Mouse (Mus musculus) forebrain, embryonic 12.5 days (tissue): ENCODE data around the gene Acox2. TPM values are rescaled to one million over a fixed set of nuclear protein-coding genes. Genes with fewer than 3 reads are reported as not detected.

Experiments used
- ATAC-seq: fragments of 200-750 bp; cut with Nextera tagmentation; 2 replicates; pipeline ENCODE4 v1.8.0; 2017; ENCODE audit warnings: moderate TSS enrichment; ENCODE audit not compliant: low FRiP score
- H3K27ac ChIP-seq: fragments of 300-500 bp; sonication (generic); 2 replicates; pipeline ENCODE4 v1.5.1; 2016; ENCODE audit warnings: mild to moderate bottlenecking
- H3K27me3 ChIP-seq: fragments of 300-500 bp; sonication (generic); 2 replicates; pipeline ENCODE4 v1.6.1; 2016; ENCODE audit warnings: mild to moderate bottlenecking
- H3K36me3 ChIP-seq: fragments of 300-500 bp; sonication (generic); replicated peaks from 2 replicates; pipeline ENCODE4 v1.6.1; 2016; ENCODE audit warnings: mild to moderate bottlenecking
- H3K4me1 ChIP-seq: fragments of 300-500 bp; sonication (generic); 2 replicates; pipeline ENCODE4 v1.6.1; 2016
- H3K4me2 ChIP-seq: fragments of 300-500 bp; sonication (generic); 2 replicates; pipeline ENCODE4 v1.6.1; 2016; ENCODE audit warnings: mild to moderate bottlenecking, moderate library complexity
- H3K4me3 ChIP-seq: fragments of 300-500 bp; sonication (generic); replicated peaks from 2 replicates; pipeline ENCODE4 v1.5.1; 2016; ENCODE audit warnings: mild to moderate bottlenecking
- H3K9ac ChIP-seq: fragments of 300-500 bp; sonication (generic); 2 replicates; pipeline ENCODE4 v1.6.1; 2016; ENCODE audit warnings: mild to moderate bottlenecking
- H3K9me3 ChIP-seq: fragments of 300-500 bp; sonication (generic); 2 replicates; pipeline ENCODE4 v1.6.1; 2016
- WGBS: fragments of 180-500 bp; shearing (Covaris S2); methylation state at CpG from one replicate; pipeline ENCODE4 v1.1.7; 2016; 5-methylcytosine and 5-hydroxymethylcytosine counted together
- polyA plus RNA-seq: library from polyadenylated mRNA; unstranded; fragments of >200 nt; fragmentation: Nextera tagmentation; extraction: Ambion mirVana; gene quantifications from 2 replicates; pipeline ENCODE4 v1.2.1, GENCODE M21; 2016

The Acox2 gene
- polyA plus RNA-seq, 1 experiment from 2014 or later, result not detected

- no peaks in the 10 kb centered on the region for H3K9me3 ChIP-seq
- H3K9ac ChIP-seq, result no peak overlapping the region
- 87% methylated on average over 5 of the region's 5 CpGs for WGBS
- ATAC-seq, result no peak
- no peak overlapping the region for H3K4me3 ChIP-seq
- H3K27ac ChIP-seq, result no peak overlapping the region
- peaks cover 3% of the 10 kb centered on the region; the same call in 1 of the 2 replicates for H3K4me1 ChIP-seq
- no peak overlapping the region for H3K4me2 ChIP-seq
- H3K36me3 ChIP-seq, result no peaks in the 10 kb centered on the region
- H3K27me3 ChIP-seq, result no peaks in the 10 kb centered on the region
Measured at GRCm38 (mm10) chr14:8244211-8244611, 14.9 kb downstream of the Acox2 start.

GRCm38 (mm10) chr14:8243136-8243888, 15.8 kb downstream of the Acox2 start:
- no peak for ATAC-seq
- H3K4me3 ChIP-seq, result no peak overlapping the region
- H3K4me1 ChIP-seq, result peaks cover 3% of the 10 kb centered on the region; the same call in 1 of the 2 replicates
- no peaks in the 10 kb centered on the region for H3K27me3 ChIP-seq
- H3K9me3 ChIP-seq, result no peaks in the 10 kb centered on the region
- H3K36me3 ChIP-seq, result no peaks in the 10 kb centered on the region
- no peak overlapping the region for H3K27ac ChIP-seq
- no peak overlapping the region for H3K9ac ChIP-seq
- WGBS, result 72% methylated on average over 8 of the region's 8 CpGs
- no peak overlapping the region for H3K4me2 ChIP-seq

DNA sequence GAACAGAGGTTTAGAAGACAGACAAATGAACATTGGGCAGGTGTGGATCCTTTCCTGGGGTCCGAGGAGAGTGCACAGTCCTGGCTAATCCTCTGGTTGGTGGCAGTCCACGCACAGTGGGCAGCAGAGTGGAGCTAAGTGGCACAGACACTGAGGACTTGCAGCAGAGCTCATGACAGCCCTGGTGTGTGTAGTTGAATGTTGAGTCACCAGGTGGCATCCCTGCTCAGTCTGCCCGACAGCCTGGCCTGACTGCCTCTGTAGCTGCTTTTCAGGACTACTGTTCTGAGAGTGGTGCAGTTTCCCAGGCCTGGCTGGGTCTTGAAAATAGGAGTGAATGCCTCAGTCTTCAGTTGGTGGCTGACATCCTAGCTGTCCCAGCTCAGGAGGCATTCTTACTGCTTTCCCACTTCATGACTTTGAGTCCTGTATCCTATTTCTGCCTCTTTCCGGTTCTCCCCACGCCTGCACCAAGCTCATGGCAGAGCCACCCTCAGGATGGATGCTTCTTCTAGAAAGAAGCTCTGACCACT, 16.7 kb downstream of the Acox2 start:
- Histone ChIP-seq H3K4me3 (no peak overlapping the region), H3K27ac (no peak overlapping the region), H3K27me3 (no peaks in the 10 kb centered on the region), H3K9ac (no peak overlapping the region), H3K36me3 (no peaks in the 10 kb centered on the region), H3K9me3 (no peaks in the 10 kb centered on the region), H3K4me1 (peaks cover 3% of the 10 kb centered on the region; the same call in 1 of the 2 replicates), H3K4me2 (no peak overlapping the region)
- WGBS, result 51% methylated on average over 5 of the region's 5 CpGs
- peak; percentile 53; the same call in 1 of the 2 replicates for ATAC-seq

GRCm38 (mm10) chr14:8241816-8242215, 17.3 kb downstream of the Acox2 start:
- H3K36me3 ChIP-seq, result no peaks in the 10 kb centered on the region
- H3K9me3 ChIP-seq, result no peaks in the 10 kb centered on the region
- ATAC-seq, result no peak
- no peak overlapping the region for H3K9ac ChIP-seq
- peaks cover 3% of the 10 kb centered on the region; the same call in 1 of the 2 replicates for H3K4me1 ChIP-seq
- no peak overlapping the region for H3K4me2 ChIP-seq
- H3K27me3 ChIP-seq, result no peaks in the 10 kb centered on the region
- H3K27ac ChIP-seq, result no peak overlapping the region
- H3K4me3 ChIP-seq, result no peak overlapping the region

- Histone ChIP-seq H3K27ac (no peak overlapping the region), H3K27me3 (no peaks in the 10 kb centered on the region), H3K9ac (no peak overlapping the region), H3K36me3 (no peaks in the 10 kb centered on the region), H3K4me3 (no peak overlapping the region), H3K4me2 (no peak overlapping the region), H3K4me1 (no peaks in the 10 kb centered on the region), H3K9me3 (no peaks in the 10 kb centered on the region)
- no peak for ATAC-seq
- WGBS, result 84% methylated on average over 1 of the region's 1 CpGs
Measured at GRCm38 (mm10) chr14:8233252-8233651, 25.9 kb downstream of the Acox2 start.

DNA sequence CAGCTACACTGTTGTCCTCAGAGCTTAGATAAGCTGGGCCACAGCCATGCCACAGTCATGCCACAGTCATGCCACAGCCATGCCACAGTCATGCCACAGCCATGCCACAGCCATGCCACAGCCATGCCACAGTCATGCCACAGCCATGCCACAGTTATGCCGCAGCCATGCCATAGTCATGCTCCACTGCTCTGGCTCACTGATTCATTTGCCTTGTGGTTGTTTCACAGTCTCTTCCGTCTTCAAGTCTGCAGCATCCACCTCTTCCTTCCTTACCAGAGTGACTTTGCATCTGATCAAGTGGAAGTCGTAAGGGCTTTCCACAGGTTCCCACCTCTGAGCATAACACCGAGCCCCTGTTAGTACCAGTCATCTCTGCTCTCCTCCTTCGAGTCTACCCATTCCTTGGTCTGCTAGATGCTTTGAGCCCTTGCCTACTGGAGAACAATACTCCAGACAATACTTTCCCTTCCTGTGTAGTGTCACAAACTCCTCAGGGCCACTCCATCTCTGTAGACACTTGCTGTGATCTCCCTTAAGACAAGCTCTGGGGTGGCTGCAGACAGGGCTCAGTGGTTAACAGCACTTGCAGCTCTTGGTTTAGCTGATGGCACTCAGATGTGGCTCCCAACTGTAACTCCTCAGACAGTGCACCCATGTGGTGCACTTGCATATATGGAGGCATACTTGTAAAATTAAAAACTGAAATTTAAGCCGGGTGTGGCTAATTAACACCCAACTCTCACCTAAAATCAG, 26.8 kb downstream of the Acox2 start:
- no peaks in the 10 kb centered on the region for H3K4me1 ChIP-seq
- no peak overlapping the region for H3K27ac ChIP-seq
- no peaks in the 10 kb centered on the region for H3K27me3 ChIP-seq
- no peak for ATAC-seq
- no peak overlapping the region for H3K4me2 ChIP-seq
- H3K36me3 ChIP-seq, result no peaks in the 10 kb centered on the region
- 87% methylated on average over 6 of the region's 6 CpGs for WGBS
- no peak overlapping the region for H3K9ac ChIP-seq
- H3K4me3 ChIP-seq, result no peak overlapping the region
- no peaks in the 10 kb centered on the region for H3K9me3 ChIP-seq

DNA sequence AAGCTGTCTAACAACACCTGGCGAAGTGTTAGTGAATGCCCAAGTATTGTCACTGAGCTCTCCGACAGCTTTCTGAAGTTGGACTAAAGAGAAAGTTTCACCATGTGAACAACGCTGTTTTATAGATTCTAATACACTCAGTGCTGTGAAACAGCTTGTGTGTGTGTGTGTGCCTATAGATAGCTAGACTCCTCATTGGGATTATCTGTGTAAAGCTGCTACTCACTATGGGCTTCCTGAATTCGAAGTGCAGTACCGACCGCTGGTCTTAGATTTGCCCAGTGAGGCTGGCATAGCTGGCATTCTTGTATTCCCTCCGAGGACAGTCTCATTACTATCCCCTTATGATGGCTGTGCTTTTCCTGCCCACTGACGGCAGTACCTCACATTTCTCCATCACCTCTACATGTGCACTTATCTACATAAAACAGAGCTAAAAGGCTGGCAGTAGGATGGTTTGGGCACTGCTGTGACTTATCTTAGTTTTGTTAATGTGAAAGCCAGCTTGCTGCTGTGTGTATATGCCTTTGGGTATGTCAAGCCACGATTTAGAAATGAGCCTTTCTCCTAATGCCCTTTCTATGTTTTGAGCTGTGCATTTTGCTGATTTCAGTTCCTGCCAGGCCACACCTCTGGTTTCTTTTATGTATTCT, 29.7 kb downstream of the Acox2 start:
- Histone ChIP-seq H3K27me3 (no peaks in the 10 kb centered on the region), H3K9ac (no peak overlapping the region), H3K36me3 (no peaks in the 10 kb centered on the region), H3K4me2 (no peak overlapping the region), H3K27ac (no peak overlapping the region), H3K4me3 (no peak overlapping the region), H3K9me3 (no peaks in the 10 kb centered on the region), H3K4me1 (no peaks in the 10 kb centered on the region)
- 87% methylated on average over 9 of the region's 9 CpGs for WGBS
- no peak for ATAC-seq

DNA sequence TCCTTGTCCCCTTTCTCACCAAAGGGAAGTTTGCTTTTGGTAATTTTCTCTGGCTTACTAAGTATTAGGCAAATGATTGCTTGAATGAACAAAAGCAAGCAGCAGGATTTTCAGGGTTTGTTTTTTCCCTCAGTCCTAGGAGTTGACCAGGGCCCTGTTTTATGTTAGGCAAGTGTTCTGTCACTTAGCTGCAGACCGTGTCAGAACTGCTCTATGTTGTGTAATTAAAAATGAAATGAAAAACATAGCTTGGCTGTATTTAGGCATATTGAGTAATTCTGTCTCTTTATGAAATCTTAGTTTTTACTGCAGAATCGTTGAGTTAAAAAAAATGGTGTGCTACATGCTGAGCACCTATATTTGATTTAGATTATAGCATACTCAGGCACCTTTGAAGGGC, 34.3 kb downstream of the Acox2 start:
- peaks cover 3% of the 10 kb centered on the region; the same call in 1 of the 2 replicates for H3K36me3 ChIP-seq
- no peak overlapping the region for H3K27ac ChIP-seq
- no peaks in the 10 kb centered on the region for H3K4me1 ChIP-seq
- no peak overlapping the region for H3K4me3 ChIP-seq
- H3K27me3 ChIP-seq, result no peaks in the 10 kb centered on the region
- H3K4me2 ChIP-seq, result no peak overlapping the region
- H3K9me3 ChIP-seq, result no peaks in the 10 kb centered on the region
- 80% methylated on average over 2 of the region's 2 CpGs for WGBS
- no peak for ATAC-seq
- H3K9ac ChIP-seq, result no peak overlapping the region

DNA sequence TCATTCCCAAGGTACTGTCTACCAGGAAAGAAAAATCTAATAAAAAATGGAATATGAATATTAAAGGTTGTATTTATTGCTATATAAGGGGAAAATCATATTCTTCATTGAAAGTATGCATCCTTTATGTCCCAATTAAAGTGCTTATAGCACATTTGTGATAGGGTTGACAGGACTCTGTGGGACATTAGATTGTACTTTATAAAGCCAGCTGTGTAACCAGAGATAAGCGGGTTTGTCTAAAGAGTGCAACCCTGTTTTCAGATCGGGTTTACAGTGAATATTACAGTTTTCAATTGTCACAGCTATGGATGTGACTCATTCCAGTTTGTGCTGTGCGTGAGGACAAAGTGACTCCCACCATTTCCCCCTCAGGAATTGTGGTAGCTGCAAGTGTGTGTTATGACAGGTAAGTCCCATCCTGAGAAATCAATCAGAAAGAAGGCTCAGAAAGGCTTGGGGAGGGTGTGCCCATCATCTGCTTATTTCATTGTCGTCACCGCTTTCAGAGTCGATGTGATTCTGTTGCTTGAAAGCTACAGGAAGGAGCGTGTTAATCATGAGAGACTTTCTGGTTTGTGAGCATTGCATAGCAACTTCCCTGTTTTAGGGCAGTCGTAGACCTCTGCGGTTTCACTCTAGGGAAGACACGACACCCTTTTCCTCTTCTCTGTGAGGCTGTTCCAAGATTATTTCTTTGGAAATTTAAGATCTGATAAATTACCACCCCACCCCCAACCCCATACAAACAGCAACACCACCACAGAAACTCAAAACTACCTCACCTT, 35.5 kb downstream of the Acox2 start:
- H3K27ac ChIP-seq, result no peak overlapping the region
- 90% methylated on average over 10 of the region's 10 CpGs for WGBS
- H3K27me3 ChIP-seq, result no peaks in the 10 kb centered on the region
- H3K36me3 ChIP-seq, result peaks cover 3% of the 10 kb centered on the region; the same call in 1 of the 2 replicates
- H3K9ac ChIP-seq, result no peak overlapping the region
- ATAC-seq, result no peak
- no peak overlapping the region for H3K4me2 ChIP-seq
- no peak overlapping the region for H3K4me3 ChIP-seq
- no peaks in the 10 kb centered on the region for H3K9me3 ChIP-seq
- peaks cover 5% of the 10 kb centered on the region for H3K4me1 ChIP-seq

DNA sequence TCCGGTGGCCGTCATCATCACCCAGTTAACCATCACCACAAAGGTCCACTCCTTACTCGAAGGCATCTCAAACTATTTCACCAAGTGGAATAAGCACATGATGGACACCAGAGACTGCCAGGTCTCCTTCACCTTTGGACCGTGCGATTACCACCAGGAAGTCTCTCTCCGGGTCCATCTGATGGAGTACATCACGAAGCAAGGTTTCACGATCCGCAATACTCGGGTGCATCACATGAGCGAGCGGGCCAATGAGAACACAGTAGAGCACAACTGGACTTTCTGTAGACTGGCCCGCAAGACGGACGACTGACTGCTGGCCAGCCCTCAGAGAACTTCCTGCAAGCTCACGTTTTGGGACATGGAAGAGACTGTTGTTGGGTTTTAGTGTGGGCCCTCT, 36.6 kb downstream of the Acox2 start:
- Histone ChIP-seq H3K4me1 (peaks cover 13% of the 10 kb centered on the region), H3K4me3 (no peak overlapping the region), H3K9me3 (no peaks in the 10 kb centered on the region), H3K9ac (no peak overlapping the region), H3K27me3 (peaks cover 5% of the 10 kb centered on the region; the same call in 1 of the 2 replicates), H3K27ac (no peak overlapping the region), H3K4me2 (no peak overlapping the region), H3K36me3 (peaks cover 3% of the 10 kb centered on the region; the same call in 1 of the 2 replicates)
- 95% methylated on average over 16 of the region's 16 CpGs for WGBS
- ATAC-seq, result no peak

GRCm38 (mm10) chr14:8220912-8221311, 38.2 kb downstream of the Acox2 start:
- Histone ChIP-seq H3K36me3 (peaks cover 3% of the 10 kb centered on the region; the same call in 1 of the 2 replicates), H3K27ac (no peak overlapping the region), H3K9me3 (no peaks in the 10 kb centered on the region), H3K27me3 (peaks cover 14% of the 10 kb centered on the region), H3K4me2 (no peak overlapping the region), H3K4me1 (peaks cover 18% of the 10 kb centered on the region), H3K4me3 (no peak overlapping the region), H3K9ac (no peak overlapping the region)
- no peak for ATAC-seq
- 88% methylated on average over 2 of the region's 2 CpGs for WGBS
